Mouse (Mus musculus): Measurements from ENCODE around the gene Olfr535. TPM values are rescaled to one million over a fixed set of nuclear protein-coding genes. Genes with fewer than 3 reads are reported as not detected.
"Not testable (repeated sequence)": the region's sequence is repeated elsewhere in the genome, so short reads cannot be mapped to it uniquely, and the experiment has no call there.

The Olfr535 gene
- polyA plus RNA-seq (2015; fragmentation: Nextera tagmentation; extraction: Ambion mirVana), result not detected in 2 replicates

DNA sequence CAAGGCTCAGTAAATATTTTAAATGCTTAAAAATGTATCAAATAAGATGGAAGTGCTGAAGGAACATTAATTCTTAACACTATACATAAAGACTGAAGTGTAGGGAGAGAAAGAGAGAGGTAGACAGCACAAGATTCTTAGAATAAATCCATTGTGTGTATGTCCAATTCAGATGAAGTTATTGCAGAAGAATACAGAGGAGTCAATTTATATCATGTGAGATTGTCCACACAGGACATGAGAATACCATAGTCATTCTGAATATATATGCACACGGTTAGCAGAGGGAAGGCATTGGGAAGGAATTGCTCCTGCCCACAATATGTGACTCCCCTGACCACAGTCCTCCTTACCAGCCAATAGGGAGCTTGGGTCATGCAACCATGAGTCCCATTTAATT is at the start of gene Olfr535:
TSS of gene Olfr535 (plus strand) at position 301 of the 400 bp plus-strand sequence.
- Histone ChIP-seq H3K27ac (ENCODE audit: low read length) (no peak within 1 kb of the TSS), H3K9ac (ENCODE audit: low read depth, low read length) (no peak within 1 kb of the TSS), H3K4me2 (ENCODE audit: low read depth, low read length) (no peak within 1 kb of the TSS), H3K36me3 (ENCODE audit: control insufficient read depth, insufficient read depth, low read length) (no peaks in the 10 kb centered on the region), H3K4me3 (ENCODE audit: low read length) (no peak within 1 kb of the TSS), H3K4me1 (ENCODE audit: control insufficient read depth, insufficient read depth, low read length) (no peaks in the 10 kb centered on the region), H3K27me3 (replicated peaks; ENCODE audit: control insufficient read depth, insufficient read depth, low read length) (no peaks in the 10 kb centered on the region), H3K9me3 (ENCODE audit: control insufficient read depth, low read length) (no peaks in the 10 kb centered on the region)
- no peak for ATAC-seq
- 77% methylated on average over 1 of the region's 1 CpGs for WGBS

DNA sequence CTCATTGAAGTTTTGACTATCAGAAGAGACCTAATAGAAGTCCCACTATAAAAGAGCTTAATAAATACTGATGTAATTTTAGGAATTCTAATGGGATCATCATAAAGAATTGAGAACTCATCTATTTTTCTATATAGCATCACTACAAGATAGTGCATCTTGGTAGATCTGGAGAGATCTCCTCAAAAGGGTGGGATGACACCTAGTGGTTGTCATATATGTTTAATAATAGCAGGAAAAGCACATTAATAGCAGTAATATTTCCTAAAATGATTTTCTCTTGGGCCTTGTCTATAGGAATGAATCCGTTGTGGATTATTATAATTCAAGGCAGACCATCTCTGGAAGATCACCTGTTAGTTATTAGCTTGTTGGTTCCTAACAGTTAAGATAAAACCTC is 40.9 kb upstream of the Olfr535 start:
- H3K27me3 ChIP-seq (replicated peaks; ENCODE audit: control insufficient read depth, insufficient read depth, low read length), result no peaks in the 10 kb centered on the region
- H3K27ac ChIP-seq (ENCODE audit: low read length), result no peak overlapping the region
- no peak for ATAC-seq
- H3K9ac ChIP-seq (ENCODE audit: low read depth, low read length), result no peak overlapping the region
- no peaks in the 10 kb centered on the region for H3K9me3 ChIP-seq (ENCODE audit: control insufficient read depth, low read length)
- H3K4me3 ChIP-seq (ENCODE audit: low read length), result no peak overlapping the region
- 92% methylated on average over 1 of the region's 1 CpGs for WGBS
- no peak overlapping the region for H3K4me2 ChIP-seq (ENCODE audit: low read depth, low read length)
- no peaks in the 10 kb centered on the region for H3K36me3 ChIP-seq (ENCODE audit: control insufficient read depth, insufficient read depth, low read length)
- H3K4me1 ChIP-seq (ENCODE audit: control insufficient read depth, insufficient read depth, low read length), result no peaks in the 10 kb centered on the region

- 100% methylated on average over 1 of the region's 1 CpGs for WGBS
- not testable (repeated sequence) for H3K4me2 ChIP-seq (ENCODE audit: low read depth, low read length); H3K9me3 ChIP-seq (ENCODE audit: control insufficient read depth, low read length); H3K4me3 ChIP-seq (ENCODE audit: low read length); H3K27ac ChIP-seq (ENCODE audit: low read length); H3K27me3 ChIP-seq (replicated peaks; ENCODE audit: control insufficient read depth, insufficient read depth, low read length); ATAC-seq; H3K4me1 ChIP-seq (ENCODE audit: control insufficient read depth, insufficient read depth, low read length); H3K9ac ChIP-seq (ENCODE audit: low read depth, low read length); H3K36me3 ChIP-seq (ENCODE audit: control insufficient read depth, insufficient read depth, low read length)
Measured at GRCm38 (mm10) chr7:140463070-140463469, 20.9 kb upstream of the Olfr535 start, which contains the start of gene Olfr533. Gene Olfr533 (plus strand): TSS chr7:140463370.

DNA sequence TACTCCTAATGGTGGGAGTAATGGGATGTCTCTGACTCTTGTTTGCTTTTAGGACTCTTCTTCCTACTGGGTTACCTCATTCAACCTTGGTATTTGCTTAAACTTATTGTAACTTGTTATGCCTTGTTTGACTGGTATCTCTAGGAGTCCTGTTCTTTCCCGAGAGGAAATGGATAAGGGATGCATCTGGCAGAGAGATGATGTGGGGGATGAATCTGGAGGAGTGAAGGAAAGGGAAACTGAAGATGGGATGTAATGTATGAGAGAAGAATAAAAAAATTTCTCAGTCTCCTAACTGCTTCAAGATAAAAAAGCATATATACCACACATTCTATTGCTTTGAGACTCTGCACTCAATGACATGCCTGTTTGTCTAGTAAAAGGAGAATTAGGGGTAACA is 6.1 kb upstream of the Olfr535 start:
- H3K9ac ChIP-seq (ENCODE audit: low read depth, low read length), result no peak overlapping the region
- H3K9me3 ChIP-seq (ENCODE audit: control insufficient read depth, low read length), result no peaks in the 10 kb centered on the region
- H3K4me1 ChIP-seq (ENCODE audit: control insufficient read depth, insufficient read depth, low read length), result no peaks in the 10 kb centered on the region
- H3K4me2 ChIP-seq (ENCODE audit: low read depth, low read length), result no peak overlapping the region
- H3K36me3 ChIP-seq (ENCODE audit: control insufficient read depth, insufficient read depth, low read length), result no peaks in the 10 kb centered on the region
- WGBS, result 80% methylated on average over 1 of the region's 1 CpGs
- H3K27ac ChIP-seq (ENCODE audit: low read length), result no peak overlapping the region
- H3K4me3 ChIP-seq (ENCODE audit: low read length), result no peak overlapping the region
- no peak for ATAC-seq
- H3K27me3 ChIP-seq (replicated peaks; ENCODE audit: control insufficient read depth, insufficient read depth, low read length), result no peaks in the 10 kb centered on the region

- Histone ChIP-seq H3K4me2 (ENCODE audit: low read depth, low read length) (no peak overlapping the region), H3K27me3 (replicated peaks; ENCODE audit: control insufficient read depth, insufficient read depth, low read length) (no peaks in the 10 kb centered on the region), H3K4me1 (ENCODE audit: control insufficient read depth, insufficient read depth, low read length) (no peaks in the 10 kb centered on the region), H3K27ac (ENCODE audit: low read length) (no peak overlapping the region), H3K4me3 (ENCODE audit: low read length) (no peak overlapping the region), H3K36me3 (ENCODE audit: control insufficient read depth, insufficient read depth, low read length) (no peaks in the 10 kb centered on the region), H3K9ac (ENCODE audit: low read depth, low read length) (no peak overlapping the region), H3K9me3 (ENCODE audit: control insufficient read depth, low read length) (no peaks in the 10 kb centered on the region)
- ATAC-seq, result no peak
- WGBS, result 85% methylated on average over 1 of the region's 1 CpGs
Measured at GRCm38 (mm10) chr7:140478733-140479132, 5.3 kb upstream of the Olfr535 start.

DNA sequence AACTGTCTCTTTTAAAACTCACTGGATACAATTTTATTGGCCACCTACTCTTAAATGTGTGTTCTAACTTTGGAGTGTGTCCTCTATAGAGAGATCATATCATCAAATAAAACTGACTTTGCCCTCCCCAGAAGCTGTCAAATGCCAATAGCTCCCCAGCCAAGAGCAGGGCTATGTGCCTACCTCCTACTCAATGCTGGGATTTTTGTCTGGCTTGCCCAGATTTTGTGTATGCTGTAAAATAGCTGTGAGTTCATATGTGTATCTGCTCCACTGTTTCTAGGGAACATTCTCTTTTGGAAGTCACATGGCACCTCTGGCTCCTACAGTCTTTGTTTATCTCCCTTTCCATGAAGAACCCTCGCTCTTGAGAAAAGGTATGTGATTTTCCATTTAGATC is 5.0 kb downstream of the Olfr535 start:
- H3K36me3 ChIP-seq (ENCODE audit: control insufficient read depth, insufficient read depth, low read length), result no peaks in the 10 kb centered on the region
- no peak for ATAC-seq
- H3K9ac ChIP-seq (ENCODE audit: low read depth, low read length), result no peak overlapping the region
- no peaks in the 10 kb centered on the region for H3K9me3 ChIP-seq (ENCODE audit: control insufficient read depth, low read length)
- no peak overlapping the region for H3K27ac ChIP-seq (ENCODE audit: low read length)
- no peak overlapping the region for H3K4me2 ChIP-seq (ENCODE audit: low read depth, low read length)
- WGBS, result 82% methylated on average over 1 of the region's 1 CpGs
- no peak overlapping the region for H3K4me3 ChIP-seq (ENCODE audit: low read length)
- no peaks in the 10 kb centered on the region for H3K4me1 ChIP-seq (ENCODE audit: control insufficient read depth, insufficient read depth, low read length)
- no peaks in the 10 kb centered on the region for H3K27me3 ChIP-seq (replicated peaks; ENCODE audit: control insufficient read depth, insufficient read depth, low read length)

- no peak overlapping the region for H3K9ac ChIP-seq (ENCODE audit: low read depth, low read length)
- WGBS, result 13% methylated on average over 2 of the region's 2 CpGs
- ATAC-seq, result peak; percentile 74
- H3K27me3 ChIP-seq (replicated peaks; ENCODE audit: control insufficient read depth, insufficient read depth, low read length), result no peaks in the 10 kb centered on the region
- H3K27ac ChIP-seq (ENCODE audit: low read length), result no peak overlapping the region
- H3K4me2 ChIP-seq (ENCODE audit: low read depth, low read length), result no peak overlapping the region
- 0 out of 2 replicates have a peak, but pooled peaks cover 2% of the 10 kb centered on the region for H3K4me1 ChIP-seq (ENCODE audit: control insufficient read depth, insufficient read depth, low read length)
- no peak overlapping the region for H3K4me3 ChIP-seq (ENCODE audit: low read length)
- H3K36me3 ChIP-seq (ENCODE audit: control insufficient read depth, insufficient read depth, low read length), result no peaks in the 10 kb centered on the region
- no peaks in the 10 kb centered on the region for H3K9me3 ChIP-seq (ENCODE audit: control insufficient read depth, low read length)
Measured at GRCm38 (mm10) chr7:140494231-140494630, 10.2 kb downstream of the Olfr535 start.

- Histone ChIP-seq H3K4me1 (ENCODE audit: control insufficient read depth, insufficient read depth, low read length) (0 out of 2 replicates have a peak, but pooled peaks cover 2% of the 10 kb centered on the region), H3K27me3 (replicated peaks; ENCODE audit: control insufficient read depth, insufficient read depth, low read length) (no peaks in the 10 kb centered on the region), H3K4me3 (ENCODE audit: low read length) (no peak overlapping the region), H3K27ac (ENCODE audit: low read length) (no peak overlapping the region), H3K4me2 (ENCODE audit: low read depth, low read length) (no peak overlapping the region), H3K36me3 (ENCODE audit: control insufficient read depth, insufficient read depth, low read length) (no peaks in the 10 kb centered on the region), H3K9me3 (ENCODE audit: control insufficient read depth, low read length) (no peaks in the 10 kb centered on the region), H3K9ac (ENCODE audit: low read depth, low read length) (no peak overlapping the region)
- ATAC-seq, result peak; percentile 92
Measured at GRCm38 (mm10) chr7:140494702-140495101, 10.7 kb downstream of the Olfr535 start.

- H3K4me3 ChIP-seq (ENCODE audit: low read length); H3K27me3 ChIP-seq (replicated peaks; ENCODE audit: control insufficient read depth, insufficient read depth, low read length); H3K4me2 ChIP-seq (ENCODE audit: low read depth, low read length); ATAC-seq; H3K9me3 ChIP-seq (ENCODE audit: control insufficient read depth, low read length); H3K36me3 ChIP-seq (ENCODE audit: control insufficient read depth, insufficient read depth, low read length); H3K9ac ChIP-seq (ENCODE audit: low read depth, low read length); H3K27ac ChIP-seq (ENCODE audit: low read length); H3K4me1 ChIP-seq (ENCODE audit: control insufficient read depth, insufficient read depth, low read length): not testable (repeated sequence)
- WGBS, result 70% methylated on average over 1 of the region's 2 CpGs
Measured at GRCm38 (mm10) chr7:140507346-140508021, 23.5 kb downstream of the Olfr535 start, which contains the start of gene Olfr536. Gene Olfr536 (minus strand): TSS chr7:140507396.

DNA sequence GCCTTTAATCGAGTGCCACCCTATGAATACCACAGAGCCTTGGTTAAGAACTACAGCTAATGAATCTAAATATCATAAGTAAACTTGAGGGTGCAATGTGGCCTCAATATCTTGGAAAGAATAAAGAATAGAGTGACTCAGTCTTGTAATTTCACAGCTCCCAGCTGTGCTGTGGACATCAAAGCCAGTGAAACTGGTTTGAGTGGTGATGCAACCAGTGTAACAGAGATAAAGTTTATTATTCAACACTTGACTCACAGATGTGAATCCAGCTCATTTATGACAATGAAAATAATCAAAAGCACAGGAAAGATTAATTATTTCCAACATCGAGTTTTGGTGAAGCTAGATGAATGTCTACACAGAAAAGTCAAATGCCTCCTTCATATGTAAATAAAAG is 55.7 kb downstream of the Olfr535 start:
- Histone ChIP-seq H3K27me3 (replicated peaks; ENCODE audit: control insufficient read depth, insufficient read depth, low read length) (no peaks in the 10 kb centered on the region), H3K4me2 (ENCODE audit: low read depth, low read length) (no peak overlapping the region), H3K36me3 (ENCODE audit: control insufficient read depth, insufficient read depth, low read length) (no peaks in the 10 kb centered on the region), H3K4me3 (ENCODE audit: low read length) (no peak overlapping the region), H3K9me3 (ENCODE audit: control insufficient read depth, low read length) (no peaks in the 10 kb centered on the region), H3K4me1 (ENCODE audit: control insufficient read depth, insufficient read depth, low read length) (no peaks in the 10 kb centered on the region), H3K27ac (ENCODE audit: low read length) (no peak overlapping the region), H3K9ac (ENCODE audit: low read depth, low read length) (no peak overlapping the region)
- 73% methylated on average over 2 of the region's 2 CpGs for WGBS
- no peak for ATAC-seq
